Mouse (Mus musculus): ENCODE data around the gene Cyp4a31.

DNA sequence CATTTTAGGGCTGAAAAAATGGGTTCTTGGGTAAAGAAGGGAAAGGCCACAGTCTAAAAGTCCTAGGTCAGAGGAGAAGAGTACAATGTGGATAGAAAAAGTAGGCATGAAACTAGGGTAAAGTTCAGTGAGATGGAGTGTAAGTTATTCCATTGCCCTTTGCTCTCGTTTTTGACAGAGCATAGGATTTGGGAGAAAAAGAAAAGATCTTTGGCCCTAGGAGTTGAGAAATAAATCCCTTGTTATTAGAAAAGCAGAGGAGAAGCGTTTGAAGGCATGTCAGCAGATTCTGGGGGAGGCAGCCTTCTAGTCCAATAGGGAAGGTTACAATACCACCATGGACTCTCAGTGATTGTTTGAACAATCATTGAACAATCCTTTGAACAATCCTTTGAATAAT is 7.9 kb upstream of the Cyp4a31 start:
- TF ChIP-seq CTCF (IDR thresholded peaks at IDR 0.05; ENCODE audit: low read depth, low read length), result no peak
- TF ChIP-seq POLR2A (IDR thresholded peaks at IDR 0.05; ENCODE audit: insufficient read depth, low read length), result no peak
- no peak for TF ChIP-seq EP300 (IDR thresholded peaks at IDR 0.05; ENCODE audit: insufficient read depth, low read depth, low read length)

Data from ES-Bruce4 (cell line).